Mouse (Mus musculus): ENCODE data around the gene Ier2. TPM values are rescaled to one million over a fixed set of nuclear protein-coding genes. Genes with fewer than 3 reads are reported as not detected.

Ier2 gene
- polyA plus RNA-seq, 1 experiment from 2014 or later = 103 TPM

GRCm38 (mm10) chr8:84656191-84656525 is 6.5 kb downstream of the Ier2 start:
- peaks cover 64% of the 10 kb centered on the region for H3K4me1 ChIP-seq
- no peaks in the 10 kb centered on the region for H3K36me3 ChIP-seq
- H3K4me3 ChIP-seq = peak overlapping the region; percentile 65
- no peaks in the 10 kb centered on the region for H3K9me3 ChIP-seq
- no peaks in the 10 kb centered on the region for H3K27me3 ChIP-seq (ENCODE audit: insufficient read depth, poor library complexity, severe bottlenecking)
- no peak for DNase-seq (ENCODE audit: low spot score)
- WGBS = under 1% methylated on average over 10 of the region's 10 CpGs
- peak overlapping the region; percentile 95 for H3K27ac ChIP-seq

GRCm38 (mm10) chr8:84655336-84656190 is 7.1 kb downstream of the Ier2 start:
- Histone ChIP-seq H3K4me1 (peaks cover 65% of the 10 kb centered on the region), H3K27me3 (ENCODE audit: insufficient read depth, poor library complexity, severe bottlenecking) (no peaks in the 10 kb centered on the region), H3K4me3 (peak overlapping the region; percentile 65), H3K27ac (peak overlapping the region; percentile 95), H3K36me3 (no peaks in the 10 kb centered on the region), H3K9me3 (no peaks in the 10 kb centered on the region)
- peak; percentile 92 for DNase-seq (ENCODE audit: low spot score)
- 1% methylated on average over 15 of the region's 15 CpGs for WGBS

- Histone ChIP-seq H3K27ac (peak overlapping the region; percentile 95), H3K9me3 (no peaks in the 10 kb centered on the region), H3K27me3 (ENCODE audit: insufficient read depth, poor library complexity, severe bottlenecking) (no peaks in the 10 kb centered on the region), H3K4me3 (0 out of 2 replicates have a peak overlapping the region, but pooled peaks have one; percentile 65), H3K4me1 (peaks cover 63% of the 10 kb centered on the region), H3K36me3 (no peaks in the 10 kb centered on the region)
- WGBS = 44% methylated on average over 4 of the region's 4 CpGs
- DNase-seq (ENCODE audit: low spot score) = no peak
Measured at GRCm38 (mm10) chr8:84654597-84654996, 8.1 kb downstream of the Ier2 start.

- no peaks in the 10 kb centered on the region for H3K36me3 ChIP-seq
- H3K9me3 ChIP-seq = no peaks in the 10 kb centered on the region
- peaks cover 56% of the 10 kb centered on the region for H3K4me1 ChIP-seq
- 56% methylated on average over 9 of the region's 9 CpGs for WGBS
- no peak for DNase-seq (ENCODE audit: low spot score)
- no peaks in the 10 kb centered on the region for H3K27me3 ChIP-seq (ENCODE audit: insufficient read depth, poor library complexity, severe bottlenecking)
- peak overlapping the region; percentile 13; the same call in 1 of the 2 replicates for H3K27ac ChIP-seq
- H3K4me3 ChIP-seq = peak overlapping the region; percentile 17; the same call in 1 of the 2 replicates
Measured at GRCm38 (mm10) chr8:84653092-84653631, 9.5 kb downstream of the Ier2 start.

- H3K9me3 ChIP-seq = no peaks in the 10 kb centered on the region
- H3K27ac ChIP-seq = peak overlapping the region; percentile 79
- DNase-seq (ENCODE audit: low spot score) = no peak
- no peak overlapping the region; the same call in 1 of the 2 replicates for H3K4me3 ChIP-seq
- no peaks in the 10 kb centered on the region for H3K36me3 ChIP-seq
- 52% methylated on average over 3 of the region's 3 CpGs for WGBS
- H3K27me3 ChIP-seq (ENCODE audit: insufficient read depth, poor library complexity, severe bottlenecking) = no peaks in the 10 kb centered on the region
- peaks cover 44% of the 10 kb centered on the region for H3K4me1 ChIP-seq
Measured at GRCm38 (mm10) chr8:84650213-84650612, 12.4 kb downstream of the Ier2 start.

GRCm38 (mm10) chr8:84647461-84647901 is 15.2 kb downstream of the Ier2 start:
- DNase-seq (ENCODE audit: low spot score) = peak; percentile 93
- H3K4me3 ChIP-seq = peak overlapping the region; percentile 49
- H3K27ac ChIP-seq = peak overlapping the region; percentile 83
- no peaks in the 10 kb centered on the region for H3K27me3 ChIP-seq (ENCODE audit: insufficient read depth, poor library complexity, severe bottlenecking)
- WGBS = 1% methylated on average over 14 of the region's 14 CpGs
- peaks cover 33% of the 10 kb centered on the region for H3K4me1 ChIP-seq
- no peaks in the 10 kb centered on the region for H3K9me3 ChIP-seq
- no peaks in the 10 kb centered on the region for H3K36me3 ChIP-seq

GRCm38 (mm10) chr8:84646800-84647199 is 15.9 kb downstream of the Ier2 start:
- H3K27me3 ChIP-seq (ENCODE audit: insufficient read depth, poor library complexity, severe bottlenecking) = no peaks in the 10 kb centered on the region
- 50% methylated on average over 6 of the region's 6 CpGs for WGBS
- H3K9me3 ChIP-seq = no peaks in the 10 kb centered on the region
- no peaks in the 10 kb centered on the region for H3K36me3 ChIP-seq
- H3K27ac ChIP-seq = peak overlapping the region; percentile 83
- DNase-seq (ENCODE audit: low spot score) = no peak
- H3K4me1 ChIP-seq = peaks cover 36% of the 10 kb centered on the region
- peak overlapping the region; percentile 49 for H3K4me3 ChIP-seq

GRCm38 (mm10) chr8:84643019-84643418 is 19.6 kb downstream of the Ier2 start:
- DNase-seq (ENCODE audit: low spot score) = no peak
- Histone ChIP-seq H3K27me3 (ENCODE audit: insufficient read depth, poor library complexity, severe bottlenecking) (no peaks in the 10 kb centered on the region), H3K4me1 (peaks cover 39% of the 10 kb centered on the region), H3K36me3 (no peaks in the 10 kb centered on the region), H3K4me3 (no peak overlapping the region), H3K27ac (0 out of 2 replicates have a peak overlapping the region, but pooled peaks have one; percentile 37), H3K9me3 (no peaks in the 10 kb centered on the region)
- 70% methylated on average over 5 of the region's 5 CpGs for WGBS

- 45% methylated on average over 1 of the region's 1 CpGs for whole genome bisulfite sequencing
- H3K9me3 ChIP-seq = no peaks in the 10 kb centered on the region
- peaks cover 34% of the 10 kb centered on the region for H3K4me1 ChIP-seq
- H3K27ac ChIP-seq = 0 out of 2 replicates have a peak overlapping the region, but pooled peaks have one; percentile 37
- H3K27me3 ChIP-seq (ENCODE audit: insufficient read depth, poor library complexity, severe bottlenecking) = no peaks in the 10 kb centered on the region
- no peak for DNase-seq (ENCODE audit: low spot score)
- H3K36me3 ChIP-seq = no peaks in the 10 kb centered on the region
- H3K4me3 ChIP-seq = no peak overlapping the region
Measured at GRCm38 (mm10) chr8:84641578-84642361, 20.9 kb downstream of the Ier2 start.

GRCm38 (mm10) chr8:84640617-84641294 is 21.9 kb downstream of the Ier2 start:
- peaks cover 39% of the 10 kb centered on the region for H3K4me1 ChIP-seq
- no peaks in the 10 kb centered on the region for H3K27me3 ChIP-seq (ENCODE audit: insufficient read depth, poor library complexity, severe bottlenecking)
- H3K4me3 ChIP-seq = 0 out of 2 replicates have a peak overlapping the region, but pooled peaks have one; percentile 70
- H3K9me3 ChIP-seq = no peaks in the 10 kb centered on the region
- WGBS = 70% methylated on average over 7 of the region's 7 CpGs
- DNase-seq (ENCODE audit: low spot score) = no peak
- H3K36me3 ChIP-seq = no peaks in the 10 kb centered on the region
- no peak overlapping the region for H3K27ac ChIP-seq

- no peaks in the 10 kb centered on the region for H3K9me3 ChIP-seq
- 32% methylated on average over 9 of the region's 9 CpGs for WGBS
- no peak for DNase-seq (ENCODE audit: low spot score)
- H3K36me3 ChIP-seq = no peaks in the 10 kb centered on the region
- H3K4me3 ChIP-seq = peak overlapping the region; percentile 70
- peaks cover 39% of the 10 kb centered on the region for H3K4me1 ChIP-seq
- H3K27ac ChIP-seq = peak overlapping the region; percentile 93
- no peaks in the 10 kb centered on the region for H3K27me3 ChIP-seq (ENCODE audit: insufficient read depth, poor library complexity, severe bottlenecking)
Measured at GRCm38 (mm10) chr8:84640010-84640588, 22.6 kb downstream of the Ier2 start.

All from heart, embryonic 10.5 days (tissue).